ENCODE assay signal across 25 mouse cellular contexts in genomic region chr12:103685386-103685785, GRCm38 (mm10). TPM values are rescaled to one million over a fixed set of nuclear protein-coding genes. Genes with fewer than 3 reads are reported as not detected.
"Had no signal": no experiment of that assay in that cellular context is flagged by ENCODE, and none has a peak within 500 bp of the region (broad histone marks: within the 10 kb centered on the region; RNA-seq: fewer than 3 reads in every experiment).

No protein-coding gene starts in this region.

- H3K4me2 ChIP-seq: lung, embryonic 15.5 days; stomach, embryonic 15.5 days had no signal

- H3K27ac ChIP-seq: kidney, postnatal 0 days; layer of hippocampus, adult 2 months; lung, embryonic 15.5 days; midbrain, embryonic 10.5 days; stomach, embryonic 15.5 days had no signal

- H3K9ac ChIP-seq: lung, embryonic 15.5 days; stomach, embryonic 15.5 days had no signal

- H3K27me3 ChIP-seq: lung, embryonic 15.5 days; megakaryocyte, embryonic 14.5 days; stomach, embryonic 15.5 days had no signal

- H3K4me1 ChIP-seq: lung, embryonic 15.5 days; megakaryocyte, embryonic 14.5 days; midbrain, embryonic 10.5 days; stomach, embryonic 15.5 days had no signal

- H3K36me3 ChIP-seq: lung, embryonic 15.5 days; midbrain, embryonic 10.5 days; stomach, embryonic 15.5 days had no signal

- H3K4me3 ChIP-seq: layer of hippocampus, adult 2 months; lung, embryonic 15.5 days; megakaryocyte, embryonic 14.5 days; midbrain, embryonic 10.5 days; stomach, embryonic 15.5 days had no signal

- DNase-seq: kidney, adult 2 months; kidney, postnatal 25 days; lung, adult 18-20 months; lung, postnatal 10 days; lung, postnatal 36 days; midbrain, embryonic 14.5 days; thymus, postnatal 36 days had no signal

- ATAC-seq: inflammation-experienced regulatory T-cells, adult 6 months; intestine, postnatal 0 days had no signal

- H3K9me3 ChIP-seq: lung, embryonic 15.5 days; midbrain, embryonic 10.5 days; stomach, embryonic 15.5 days had no signal

RNA-seq across cellular contexts. Expression of gene Serpina16, which starts 9.4 kb away (rescaled TPM):
- polyA plus RNA-seq: inflammation-experienced regulatory T-cells, adult 6 months; intestine, postnatal 0 days; kidney, adult 2 months; kidney, embryonic 14.5 days; kidney, postnatal 0 days; limb, embryonic 11.5 days; limb, embryonic 14.5 days; lung, embryonic 15.5 days; midbrain, embryonic 10.5 days; midbrain, embryonic 14.5 days; midbrain, postnatal 0 days; neural tube, embryonic 11.5 days; neural tube, embryonic 14.5 days; small intestine, adult 2 months; thymus, postnatal 0 days; urinary bladder, adult 2 months had no signal

RNA-seq across cellular contexts. Expression of gene Serpina1f, which starts 9.9 kb away (rescaled TPM):
- polyA plus RNA-seq: inflammation-experienced regulatory T-cells, adult 6 months; kidney, embryonic 14.5 days; limb, embryonic 11.5 days; limb, embryonic 14.5 days; lung, embryonic 15.5 days; midbrain, embryonic 10.5 days; midbrain, embryonic 14.5 days; midbrain, postnatal 0 days; neural tube, embryonic 11.5 days; neural tube, embryonic 14.5 days; stomach, embryonic 15.5 days; thymus, postnatal 0 days; urinary bladder, adult 2 months had no signal

RNA-seq across cellular contexts. Expression of gene Serpina6, which starts 28.4 kb away (rescaled TPM):
- polyA plus RNA-seq: inflammation-experienced regulatory T-cells, adult 6 months; intestine, postnatal 0 days; large intestine, adult 2 months; midbrain, embryonic 10.5 days; midbrain, embryonic 14.5 days; midbrain, postnatal 0 days; small intestine, adult 2 months; urinary bladder, adult 2 months had no signal

RNA-seq across cellular contexts. Expression of gene Serpina10, which starts 54.1 kb away (rescaled TPM):
- polyA plus RNA-seq: inflammation-experienced regulatory T-cells, adult 6 months; kidney, embryonic 14.5 days; limb, embryonic 14.5 days; midbrain, embryonic 10.5 days; neural tube, embryonic 14.5 days; small intestine, adult 2 months; urinary bladder, adult 2 months had no signal
